Mouse (Mus musculus) C2C12 (cell line): ENCODE measurements around the gene Myom1. TPM values are rescaled to one million over a fixed set of nuclear protein-coding genes. Genes with fewer than 3 reads are reported as not detected.

Experiments used
- H3K27me3 ChIP-seq: one replicate; pipeline ENCODE4 v1.6.1; 2011; ENCODE audit not compliant: control insufficient read depth, insufficient read depth, insufficient read length
- H3K36me3 ChIP-seq: one replicate; pipeline ENCODE4 v1.6.1; 2011; ENCODE audit not compliant: control insufficient read depth, insufficient read depth
- H3K4me3 ChIP-seq: one replicate; pipeline ENCODE4 v1.5.1; 2011; ENCODE audit warnings: mild to moderate bottlenecking, control low read depth; ENCODE audit not compliant: poor library complexity, insufficient read depth, severe bottlenecking
- H3K79me2 ChIP-seq: one replicate; pipeline ENCODE4 v1.6.1; 2011; ENCODE audit not compliant: control insufficient read depth, insufficient read depth
- H3K79me3 ChIP-seq: one replicate; pipeline ENCODE4 v1.6.1; 2011; ENCODE audit warnings: low read depth, control low read depth
- H3ac ChIP-seq: one replicate; pipeline ENCODE3; 2011; ENCODE audit warnings: low read depth; ENCODE audit not compliant: control insufficient read depth, insufficient read length
- CEBPB ChIP-seq: IDR thresholded peaks from one replicate; pipeline ENCODE4 v1.6.1; 2011; ENCODE audit warnings: low read depth, mild to moderate bottlenecking, control low read depth, moderate library complexity
- CTCF ChIP-seq: IDR thresholded peaks from one replicate; pipeline ENCODE4 v1.5.1; 2011; ENCODE audit not compliant: control insufficient read depth, insufficient read depth, insufficient read length
- FOSL1 ChIP-seq: IDR thresholded peaks from one replicate; pipeline ENCODE4 v1.8.0; 2011; ENCODE audit warnings: mild to moderate bottlenecking, low read length; ENCODE audit not compliant: poor library complexity, insufficient read depth, severe bottlenecking
- MAX ChIP-seq: IDR thresholded peaks from one replicate; pipeline ENCODE4 v1.6.1; 2011; ENCODE audit warnings: mild to moderate bottlenecking, control low read depth
- MYOD1 ChIP-seq: IDR thresholded peaks from one replicate; pipeline ENCODE4 v1.6.1; 2011; ENCODE audit warnings: low read depth; ENCODE audit not compliant: control insufficient read depth, insufficient read length
- MYOG ChIP-seq: IDR thresholded peaks from one replicate; pipeline ENCODE4 v1.6.1; 2011; ENCODE audit not compliant: control insufficient read depth, insufficient read length; ENCODE audit errors: extremely low read depth
- USF1 ChIP-seq: IDR thresholded peaks from one replicate; pipeline ENCODE4 v1.6.1; 2011; ENCODE audit warnings: low read depth, mild to moderate bottlenecking, control low read depth, moderate library complexity
- polyA plus RNA-seq: library from polyadenylated mRNA; unstranded; fragments of >200 nt; fragmentation: generic; extraction: Trizol; gene quantifications from one replicate; pipeline ENCODE4 v1.2.1, GENCODE M21; 2012; ENCODE audit warnings: missing spikeins

Gene Myom1
- polyA plus RNA-seq, 1 experiment: 0.35 TPM

DNA sequence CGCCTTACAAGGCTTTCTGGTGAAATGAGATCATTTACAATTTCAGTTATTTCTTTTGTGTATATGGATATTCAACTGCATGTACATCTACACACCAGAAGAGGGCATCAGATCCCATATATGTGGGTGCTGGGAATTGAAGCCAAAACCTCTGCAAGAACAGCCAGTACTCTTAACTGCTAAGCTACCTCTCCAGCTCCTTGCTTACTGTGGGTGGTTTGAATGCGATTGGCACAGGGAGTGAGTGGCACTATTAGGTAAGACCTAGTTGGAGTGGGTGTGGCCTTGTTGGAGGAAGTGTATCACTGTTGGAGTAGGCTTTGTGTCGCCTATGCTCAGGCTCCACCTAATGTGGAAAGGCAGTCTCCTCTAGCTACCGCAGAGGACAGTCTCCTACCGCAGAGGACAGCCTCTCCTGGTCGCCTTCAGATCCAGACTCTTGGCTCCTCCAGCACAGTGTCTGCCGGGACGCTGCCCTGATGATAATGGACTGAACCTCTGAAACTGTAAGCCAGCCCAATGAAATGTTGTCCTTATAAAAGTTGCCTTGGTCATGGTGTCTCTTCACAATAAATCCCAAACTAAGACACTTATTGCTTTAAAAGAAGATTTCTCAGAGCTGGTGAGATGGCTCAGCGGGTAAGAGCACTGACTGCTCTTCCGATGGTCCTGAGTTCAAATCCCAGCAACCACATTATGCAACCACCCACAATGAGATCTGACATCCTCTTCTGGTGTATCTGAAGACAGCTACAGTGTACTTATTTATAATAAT, 1.9 kb downstream of the Myom1 start:
- H3K36me3 ChIP-seq: peaks cover 10% of the 10 kb centered on the region
- no peak overlapping the region for H3ac ChIP-seq
- H3K27me3 ChIP-seq: no peaks in the 10 kb centered on the region
- no peak overlapping the region for H3K4me3 ChIP-seq
- peaks cover 24% of the 10 kb centered on the region for H3K79me3 ChIP-seq
- H3K79me2 ChIP-seq: peaks cover 27% of the 10 kb centered on the region
- TF ChIP-seq CTCF: no peak
- TF ChIP-seq CEBPB: no peak
- TF ChIP-seq MYOD1: no peak
- TF ChIP-seq FOSL1: no peak
- no peak for TF ChIP-seq USF1
- no peak for TF ChIP-seq MYOG
- no peak for TF ChIP-seq MAX

GRCm38 (mm10) chr17:71006976-71007375, 4.5 kb downstream of the Myom1 start:
- Histone ChIP-seq H3K79me3 (no peaks in the 10 kb centered on the region), H3K79me2 (peaks cover 1% of the 10 kb centered on the region), H3K27me3 (no peaks in the 10 kb centered on the region), H3ac (no peak overlapping the region), H3K36me3 (no peaks in the 10 kb centered on the region), H3K4me3 (no peak overlapping the region)
- TF ChIP-seq MAX: no peak
- TF ChIP-seq MYOG: no peak
- no peak for TF ChIP-seq CEBPB
- no peak for TF ChIP-seq CTCF
- no peak for TF ChIP-seq MYOD1
- no peak for TF ChIP-seq USF1
- TF ChIP-seq FOSL1: no peak

GRCm38 (mm10) chr17:71008676-71009075, 6.2 kb downstream of the Myom1 start:
- Histone ChIP-seq H3K79me3 (no peaks in the 10 kb centered on the region), H3K79me2 (no peaks in the 10 kb centered on the region), H3K36me3 (no peaks in the 10 kb centered on the region), H3K27me3 (no peaks in the 10 kb centered on the region), H3ac (no peak overlapping the region), H3K4me3 (no peak overlapping the region)
- TF ChIP-seq CTCF (no peak), MAX (no peak), MYOD1 (no peak), MYOG (no peak), FOSL1 (no peak), USF1 (no peak), CEBPB (no peak)

DNA sequence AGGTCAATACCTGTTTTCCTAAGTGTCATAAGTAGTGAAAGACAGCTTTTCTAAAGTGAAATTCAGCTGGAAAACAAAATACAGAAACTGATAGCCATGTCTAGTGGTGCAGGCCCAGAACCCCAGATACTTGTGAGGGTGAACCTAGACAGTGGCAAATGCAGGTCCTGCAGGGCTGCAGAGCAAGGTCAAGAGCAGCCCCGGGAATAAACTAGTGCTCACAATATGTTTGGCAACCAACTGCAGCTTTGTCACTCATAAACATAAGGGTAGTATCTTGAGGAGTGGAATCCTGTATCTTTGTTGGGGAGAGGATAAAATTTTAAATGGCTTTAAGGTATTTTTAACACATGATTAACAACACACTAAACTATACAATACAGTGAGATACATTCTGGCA, 7.3 kb downstream of the Myom1 start:
- Histone ChIP-seq H3K79me2 (no peaks in the 10 kb centered on the region), H3K27me3 (no peaks in the 10 kb centered on the region), H3K36me3 (no peaks in the 10 kb centered on the region), H3K4me3 (no peak overlapping the region), H3ac (no peak overlapping the region), H3K79me3 (no peaks in the 10 kb centered on the region)
- TF ChIP-seq MYOD1 (no peak), MYOG (no peak), CEBPB (no peak), MAX (no peak), CTCF (no peak), FOSL1 (no peak), USF1 (no peak)

DNA sequence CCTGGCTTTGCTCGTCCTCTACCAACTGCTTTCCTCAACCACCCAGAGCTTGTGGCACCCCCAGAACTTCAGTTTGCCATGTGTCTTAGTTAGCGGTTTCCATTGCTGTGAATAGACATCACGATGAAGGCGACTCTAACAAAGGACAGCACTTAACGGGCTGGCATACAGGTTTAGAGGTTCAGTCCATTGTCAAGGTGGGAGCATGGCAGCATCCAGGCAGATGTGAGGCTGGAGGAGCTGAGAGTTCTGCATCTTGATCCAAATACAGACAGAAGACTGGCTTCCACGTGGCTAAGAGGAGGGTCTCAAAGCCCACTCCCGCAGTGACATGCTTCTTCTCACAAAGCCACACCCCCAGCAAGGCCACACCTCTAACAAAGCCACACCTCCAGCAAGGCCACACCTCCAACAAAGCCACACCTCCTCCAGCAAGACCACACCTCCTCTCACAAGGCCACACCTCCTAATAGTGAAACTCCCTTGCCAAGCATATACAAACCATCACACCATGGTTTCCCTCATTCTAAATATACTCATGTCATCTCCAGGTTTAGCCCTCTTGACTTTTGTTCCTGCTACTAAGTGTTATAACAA, 8.3 kb downstream of the Myom1 start:
- no peaks in the 10 kb centered on the region for H3K27me3 ChIP-seq
- H3K4me3 ChIP-seq: no peak overlapping the region
- no peaks in the 10 kb centered on the region for H3K79me2 ChIP-seq
- H3K36me3 ChIP-seq: no peaks in the 10 kb centered on the region
- H3K79me3 ChIP-seq: no peaks in the 10 kb centered on the region
- TF ChIP-seq MAX (no peak), CEBPB (no peak), MYOG (no peak), MYOD1 (no peak), CTCF (no peak), FOSL1 (no peak)
- H3ac ChIP-seq: no peak overlapping the region
